Mouse (Mus musculus) neural tube, embryonic 14.5 days (tissue): ENCODE results near the gene Fam20c. TPM values are rescaled to one million over a fixed set of nuclear protein-coding genes. Genes with fewer than 3 reads are reported as not detected.

Experiments
- ATAC-seq: fragments of 200-750 bp; cut with Nextera tagmentation; 2 replicates; pipeline ENCODE4 v1.8.0; 2017; ENCODE audit warnings: low read depth, mild to moderate bottlenecking, moderate TSS enrichment, moderate library complexity
- H3K27ac ChIP-seq: fragments of 300-500 bp; sonication (generic); 2 replicates; pipeline ENCODE4 v1.5.1; 2014; ENCODE audit warnings: low read depth, mild to moderate bottlenecking, control low read depth, low read length, moderate library complexity, mixed read lengths
- H3K27me3 ChIP-seq: fragments of 300-500 bp; sonication (generic); 2 replicates; pipeline ENCODE4 v1.6.1; 2014; ENCODE audit warnings: low read length; ENCODE audit not compliant: control insufficient read depth, insufficient read depth
- H3K36me3 ChIP-seq: fragments of 300-500 bp; sonication (generic); 2 replicates; pipeline ENCODE4 v1.6.1; 2014; ENCODE audit warnings: low read length, mixed read lengths; ENCODE audit not compliant: control insufficient read depth, insufficient read depth
- H3K4me1 ChIP-seq: fragments of 300-500 bp; sonication (generic); 2 replicates; pipeline ENCODE4 v1.6.1; 2014; ENCODE audit warnings: low read length; ENCODE audit not compliant: control insufficient read depth, insufficient read depth
- H3K4me2 ChIP-seq: fragments of 300-500 bp; sonication (generic); 2 replicates; pipeline ENCODE4 v1.6.1; 2014; ENCODE audit warnings: mild to moderate bottlenecking, low read depth, low read length, control low read depth
- H3K4me3 ChIP-seq: fragments of 300-500 bp; sonication (generic); 2 replicates; pipeline ENCODE4 v1.5.1; 2014; ENCODE audit warnings: low read depth, low read length, control low read depth, mixed read lengths
- H3K9ac ChIP-seq: fragments of 300-500 bp; sonication (generic); replicated peaks from 2 replicates; pipeline ENCODE4 v1.6.1; 2014; ENCODE audit warnings: low read depth, mild to moderate bottlenecking, control low read depth, low read length, mixed read lengths
- H3K9me3 ChIP-seq: fragments of 300-500 bp; sonication (generic); 2 replicates; pipeline ENCODE4 v1.6.1; 2016; ENCODE audit warnings: low read length; ENCODE audit not compliant: control insufficient read depth
- WGBS: fragments of 180-500 bp; shearing (Covaris S2); extraction: QIAGEN DNeasy Blood & Tissue Kit; methylation state at CpG from one replicate; pipeline ENCODE4 v1.1.7; 2014; 5-methylcytosine and 5-hydroxymethylcytosine counted together
- polyA plus RNA-seq: library from polyadenylated mRNA; unstranded; fragments of >200 nt; fragmentation: Nextera tagmentation; extraction: Ambion mirVana; gene quantifications from 2 replicates; pipeline ENCODE4 v1.2.1, GENCODE M21; 2014

The Fam20c gene
- polyA plus RNA-seq, 1 experiment from 2014 or later = 56.8 TPM

GRCm38 (mm10) chr5:138849682-138850461 lies 95.6 kb downstream of the Fam20c start:
- 77% methylated on average over 23 of the region's 23 CpGs for WGBS
- H3K9me3 ChIP-seq = no peaks in the 10 kb centered on the region
- ATAC-seq = no peak

GRCm38 (mm10) chr5:138850462-138850844 lies 96.1 kb downstream of the Fam20c start:
- Histone ChIP-seq H3K27ac (no peak overlapping the region), H3K27me3 (no peaks in the 10 kb centered on the region), H3K4me1 (no peaks in the 10 kb centered on the region), H3K4me3 (no peak overlapping the region), H3K36me3 (no peaks in the 10 kb centered on the region), H3K9me3 (no peaks in the 10 kb centered on the region), H3K9ac (no peak overlapping the region), H3K4me2 (no peak overlapping the region)
- ATAC-seq = no peak
- WGBS = 87% methylated on average over 5 of the region's 5 CpGs

More at GRCm38 (mm10) chr5:138849682-138850461, 95.6 kb downstream of the Fam20c start:
- no peaks in the 10 kb centered on the region for H3K27me3 ChIP-seq
- H3K4me2 ChIP-seq = no peak overlapping the region
- no peaks in the 10 kb centered on the region for H3K4me1 ChIP-seq
- H3K27ac ChIP-seq = no peak overlapping the region
- H3K36me3 ChIP-seq = no peaks in the 10 kb centered on the region
- H3K9ac ChIP-seq = no peak overlapping the region
- H3K4me3 ChIP-seq = no peak overlapping the region

GRCm38 (mm10) chr5:138851296-138851780 lies 97.0 kb downstream of the Fam20c start:
- Histone ChIP-seq H3K4me3 (no peak overlapping the region), H3K9ac (no peak overlapping the region), H3K4me1 (no peaks in the 10 kb centered on the region), H3K27me3 (no peaks in the 10 kb centered on the region), H3K36me3 (no peaks in the 10 kb centered on the region), H3K9me3 (no peaks in the 10 kb centered on the region), H3K27ac (no peak overlapping the region), H3K4me2 (no peak overlapping the region)
- ATAC-seq = no peak
- 93% methylated on average over 5 of the region's 5 CpGs for WGBS

- Histone ChIP-seq H3K27me3 (no peaks in the 10 kb centered on the region), H3K36me3 (no peaks in the 10 kb centered on the region), H3K4me2 (no peak overlapping the region), H3K4me3 (no peak overlapping the region), H3K9me3 (no peaks in the 10 kb centered on the region), H3K4me1 (no peaks in the 10 kb centered on the region), H3K27ac (no peak overlapping the region), H3K9ac (no peak overlapping the region)
- no peak for ATAC-seq
- 66% methylated on average over 4 of the region's 4 CpGs for WGBS
Observed at GRCm38 (mm10) chr5:138852151-138852550, 97.8 kb downstream of the Fam20c start.

GRCm38 (mm10) chr5:138853349-138853748 lies 99.0 kb downstream of the Fam20c start:
- WGBS = 80% methylated on average over 2 of the region's 2 CpGs
- Histone ChIP-seq H3K4me2 (no peak overlapping the region), H3K27me3 (no peaks in the 10 kb centered on the region), H3K4me3 (no peak overlapping the region), H3K36me3 (no peaks in the 10 kb centered on the region), H3K4me1 (no peaks in the 10 kb centered on the region), H3K27ac (no peak overlapping the region), H3K9me3 (no peaks in the 10 kb centered on the region), H3K9ac (no peak overlapping the region)
- ATAC-seq = no peak

GRCm38 (mm10) chr5:138857010-138857617 lies 102.8 kb downstream of the Fam20c start:
- peak; percentile 70 for ATAC-seq
- Histone ChIP-seq H3K4me1 (no peaks in the 10 kb centered on the region), H3K4me3 (no peak overlapping the region), H3K4me2 (no peak overlapping the region), H3K27ac (no peak overlapping the region), H3K9me3 (no peaks in the 10 kb centered on the region), H3K9ac (no peak overlapping the region), H3K27me3 (no peaks in the 10 kb centered on the region), H3K36me3 (no peaks in the 10 kb centered on the region)
- 32% methylated on average over 9 of the region's 9 CpGs for WGBS

- H3K27ac ChIP-seq = no peak overlapping the region
- no peaks in the 10 kb centered on the region for H3K27me3 ChIP-seq
- WGBS = 67% methylated on average over 13 of the region's 13 CpGs
- H3K9ac ChIP-seq = no peak overlapping the region
- no peak overlapping the region for H3K4me2 ChIP-seq
- no peaks in the 10 kb centered on the region for H3K9me3 ChIP-seq
- no peaks in the 10 kb centered on the region for H3K4me1 ChIP-seq
- no peak for ATAC-seq
- H3K4me3 ChIP-seq = no peak overlapping the region
- H3K36me3 ChIP-seq = no peaks in the 10 kb centered on the region
Observed at GRCm38 (mm10) chr5:138857811-138858251, 103.5 kb downstream of the Fam20c start.
